Mouse (Mus musculus): ENCODE measurements around the gene Zswim1.
"Not testable (repeated sequence)": the region's sequence is repeated elsewhere in the genome, so short reads cannot be mapped to it uniquely, and the experiment has no call there.

DNA sequence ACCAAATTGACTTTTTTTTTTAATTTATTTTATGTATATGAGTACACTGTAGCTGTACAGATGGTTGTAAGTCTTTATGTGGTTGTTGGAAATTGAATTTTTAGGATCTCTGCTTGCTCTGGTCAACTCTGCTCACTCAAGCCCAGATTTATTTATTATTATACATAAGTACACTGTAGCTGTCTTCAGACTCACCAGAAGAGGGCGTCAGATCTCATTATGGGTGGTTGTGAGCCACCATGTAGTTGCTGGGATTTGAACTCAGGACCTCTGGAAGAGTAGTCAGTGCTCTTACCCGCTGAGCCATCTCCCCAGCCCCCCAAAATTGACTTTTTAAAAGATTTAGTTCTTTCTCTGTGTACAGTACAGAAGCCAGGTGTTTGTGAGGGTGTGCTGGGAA is 53.2 kb downstream of the Zswim1 start:
- TF ChIP-seq CTCF (conservative IDR thresholded peaks at IDR 0.05; ENCODE audit: insufficient read depth, insufficient read length, low read depth, low read length); POLR2A (IDR thresholded peaks at IDR 0.05; ENCODE audit: low read depth, low read length): not testable (repeated sequence)
